Mouse (Mus musculus): ENCODE measurements around the gene Selenbp2.
"Not testable (repeated sequence)": the region's sequence is repeated elsewhere in the genome, so short reads cannot be mapped to it uniquely, and the experiment has no call there.

Gene Selenbp2

GRCm38 (mm10) chr3:94693329-94693825 is at the start of gene Selenbp2:
TSS of gene Selenbp2 (plus strand) at chr3:94693556.
- DNase-seq (ENCODE audit: low read depth, low spot score): no peak

- no peak for DNase-seq (ENCODE audit: low read depth, low spot score)
These were observed 44.4 kb upstream of the Selenbp2 start for GRCm38 (mm10) chr3:94648755-94649590.

GRCm38 (mm10) chr3:94650409-94650808 is 42.9 kb upstream of the Selenbp2 start:
- no peak for DNase-seq (ENCODE audit: low read depth, low spot score)

- not testable (repeated sequence) for DNase-seq (ENCODE audit: low read depth, low spot score)
These were observed 39.4 kb upstream of the Selenbp2 start for GRCm38 (mm10) chr3:94653967-94654366.

- not testable (repeated sequence) for DNase-seq (ENCODE audit: low read depth, low spot score)
These were observed 35.3 kb upstream of the Selenbp2 start for GRCm38 (mm10) chr3:94657852-94658739.

GRCm38 (mm10) chr3:94658740-94659095 is 34.6 kb upstream of the Selenbp2 start, which contains the start of gene Tuft1:
TSS of gene Tuft1 (minus strand) at chr3:94658872.
- not testable (repeated sequence) for DNase-seq (ENCODE audit: low read depth, low spot score)

- DNase-seq (ENCODE audit: low read depth, low spot score): peak; percentile 45
These were observed 34.1 kb upstream of the Selenbp2 start for GRCm38 (mm10) chr3:94659142-94659748.

- DNase-seq (ENCODE audit: low read depth, low spot score): not testable (repeated sequence)
These were observed 32.5 kb upstream of the Selenbp2 start for GRCm38 (mm10) chr3:94660841-94661240.

- not testable (repeated sequence) for DNase-seq (ENCODE audit: low read depth, low spot score)
These were observed 28.1 kb upstream of the Selenbp2 start for GRCm38 (mm10) chr3:94665060-94665802.

GRCm38 (mm10) chr3:94665896-94666295 is 27.5 kb upstream of the Selenbp2 start:
- not testable (repeated sequence) for DNase-seq (ENCODE audit: low read depth, low spot score)

- not testable (repeated sequence) for DNase-seq (ENCODE audit: low read depth, low spot score)
These were observed 18.3 kb upstream of the Selenbp2 start for GRCm38 (mm10) chr3:94675101-94675500.

- no peak for DNase-seq (ENCODE audit: low read depth, low spot score)
These were observed 14.0 kb upstream of the Selenbp2 start for GRCm38 (mm10) chr3:94679351-94679841.

- not testable (repeated sequence) for DNase-seq (ENCODE audit: low read depth, low spot score)
These were observed 13.3 kb upstream of the Selenbp2 start for GRCm38 (mm10) chr3:94680032-94680431.

GRCm38 (mm10) chr3:94680783-94681182 is 12.6 kb upstream of the Selenbp2 start:
- DNase-seq (ENCODE audit: low read depth, low spot score): no peak

- no peak for DNase-seq (ENCODE audit: low read depth, low spot score)
These were observed 9.7 kb upstream of the Selenbp2 start for GRCm38 (mm10) chr3:94683646-94684045.

- DNase-seq (ENCODE audit: low read depth, low spot score): not testable (repeated sequence)
These were observed 7.2 kb upstream of the Selenbp2 start for GRCm38 (mm10) chr3:94685989-94686772.

- DNase-seq (ENCODE audit: low read depth, low spot score): not testable (repeated sequence)
These were observed 4.7 kb upstream of the Selenbp2 start for GRCm38 (mm10) chr3:94688698-94689097.

GRCm38 (mm10) chr3:94689195-94689594 is 4.2 kb upstream of the Selenbp2 start:
- not testable (repeated sequence) for DNase-seq (ENCODE audit: low read depth, low spot score)

GRCm38 (mm10) chr3:94690162-94690561 is 3.2 kb upstream of the Selenbp2 start:
- not testable (repeated sequence) for DNase-seq (ENCODE audit: low read depth, low spot score)
